Mouse (Mus musculus) frontal cortex, postnatal 10 days (tissue): ENCODE results near the gene Plac9a.
"Not testable (repeated sequence)": the region's sequence is repeated elsewhere in the genome, so short reads cannot be mapped to it uniquely, and the experiment has no call there.

ENCODE experiments used
- DNase-seq, 2 experiments: peaks; one replicate each; pipeline ENCODE4 v3.0.0; 2022; ENCODE audit warnings: low spot score in 2 of 2, mixed read lengths in 1 of 2

Gene Plac9a

DNA sequence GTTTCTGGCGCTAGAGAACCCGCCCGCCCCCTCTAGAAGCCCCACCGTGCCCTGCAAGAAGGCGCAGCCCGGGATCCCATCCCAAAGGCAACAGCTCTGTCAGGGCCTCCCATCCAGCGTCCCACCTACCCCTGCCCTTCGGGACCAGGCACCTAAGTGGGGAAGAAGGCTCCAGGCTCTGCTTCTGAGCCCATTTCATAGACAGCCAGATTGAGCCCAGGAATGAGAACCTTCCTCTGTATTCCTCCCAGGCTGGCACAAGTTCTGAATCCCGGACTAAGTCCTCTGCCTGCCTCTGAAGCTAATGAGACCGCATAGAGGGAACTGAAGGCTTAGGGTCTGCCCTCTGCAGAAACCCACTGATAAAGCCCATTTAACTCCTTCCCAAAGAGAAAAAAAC, at the start of gene Plac9a:
Plac9a (minus strand) TSS at position 101 of the 400 bp plus-strand sequence.
- not testable (repeated sequence) for DNase-seq

DNA sequence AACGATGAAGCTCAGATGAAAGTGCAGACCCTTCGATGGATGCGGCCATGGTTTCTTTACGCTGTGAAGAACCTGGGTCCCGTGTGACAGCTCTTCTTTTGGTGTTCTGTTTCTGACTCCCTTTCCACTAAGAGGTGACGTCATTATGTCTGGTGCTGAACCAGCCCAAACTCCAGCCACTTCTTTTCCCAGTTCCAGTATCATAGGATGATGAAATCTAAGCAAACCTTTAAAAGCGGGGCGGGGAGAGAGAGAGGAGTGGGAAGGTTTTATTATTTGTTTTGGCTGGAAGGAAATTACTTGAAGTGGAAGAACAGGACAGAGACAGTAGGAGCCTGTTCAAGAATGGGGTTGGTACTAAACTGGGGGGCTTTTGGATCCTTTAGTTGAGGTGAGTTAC, 35.1 kb upstream of the Plac9a start, which contains the start of gene Cphx1:
Cphx1 (plus strand) TSS at position 301 of the 400 bp plus-strand sequence.
- DNase-seq: not testable (repeated sequence)

DNA sequence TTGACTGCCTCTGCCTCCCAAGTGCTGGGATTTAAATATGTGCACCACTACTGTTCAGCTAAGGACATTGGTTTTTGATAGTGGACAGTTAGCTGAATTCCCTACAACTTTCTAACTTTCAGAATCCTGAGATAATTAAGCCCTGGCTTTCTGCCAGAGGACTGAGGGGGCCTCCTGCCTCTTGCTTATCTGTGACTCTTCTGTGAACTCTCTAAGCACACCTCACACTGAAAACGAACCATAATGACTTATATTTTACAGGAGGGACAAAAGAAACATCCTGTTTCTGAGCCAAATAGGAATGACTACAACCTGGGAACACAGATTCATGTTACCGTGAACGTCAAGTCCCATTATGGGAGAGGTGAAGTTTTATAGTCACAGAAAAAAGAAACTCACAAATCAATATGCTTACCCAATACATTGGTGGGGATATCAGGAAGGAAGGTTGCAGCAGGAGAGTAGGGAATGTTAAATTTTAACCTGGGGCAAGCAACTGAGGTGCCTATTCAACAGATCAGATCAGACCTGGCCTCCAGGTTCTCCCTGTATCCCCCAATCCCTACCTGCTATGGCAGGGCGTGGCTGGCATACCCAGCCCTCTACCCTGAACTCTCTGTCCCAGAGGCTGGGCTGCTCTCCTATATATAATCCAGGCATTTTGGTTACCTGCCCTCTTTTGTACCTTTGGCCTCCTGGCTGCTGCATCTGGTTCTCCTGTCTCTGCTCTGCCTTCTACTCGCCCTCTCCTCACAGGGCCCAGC, 34.1 kb upstream of the Plac9a start:
- DNase-seq: not testable (repeated sequence)

DNA sequence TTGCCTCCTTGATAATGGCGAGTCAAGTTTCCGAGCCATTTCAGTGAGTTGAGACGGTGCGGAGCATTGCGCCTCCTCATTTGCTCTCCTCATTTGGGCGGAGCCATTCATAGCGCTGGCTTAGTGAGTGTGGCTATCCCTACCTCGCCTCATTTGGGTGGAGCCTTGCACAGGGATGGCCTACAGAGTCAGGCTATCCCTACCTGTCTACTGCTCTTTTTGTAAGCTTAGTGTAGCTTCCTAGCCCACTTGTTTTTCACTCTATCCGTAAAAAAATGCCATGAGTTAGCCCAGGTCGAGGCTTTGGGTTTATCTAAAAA, 24.6 kb upstream of the Plac9a start, which contains the start of gene Tmem254a:
Tmem254a (minus strand) TSS at position 111 of the 320 bp plus-strand sequence.
- DNase-seq: not testable (repeated sequence)

DNA sequence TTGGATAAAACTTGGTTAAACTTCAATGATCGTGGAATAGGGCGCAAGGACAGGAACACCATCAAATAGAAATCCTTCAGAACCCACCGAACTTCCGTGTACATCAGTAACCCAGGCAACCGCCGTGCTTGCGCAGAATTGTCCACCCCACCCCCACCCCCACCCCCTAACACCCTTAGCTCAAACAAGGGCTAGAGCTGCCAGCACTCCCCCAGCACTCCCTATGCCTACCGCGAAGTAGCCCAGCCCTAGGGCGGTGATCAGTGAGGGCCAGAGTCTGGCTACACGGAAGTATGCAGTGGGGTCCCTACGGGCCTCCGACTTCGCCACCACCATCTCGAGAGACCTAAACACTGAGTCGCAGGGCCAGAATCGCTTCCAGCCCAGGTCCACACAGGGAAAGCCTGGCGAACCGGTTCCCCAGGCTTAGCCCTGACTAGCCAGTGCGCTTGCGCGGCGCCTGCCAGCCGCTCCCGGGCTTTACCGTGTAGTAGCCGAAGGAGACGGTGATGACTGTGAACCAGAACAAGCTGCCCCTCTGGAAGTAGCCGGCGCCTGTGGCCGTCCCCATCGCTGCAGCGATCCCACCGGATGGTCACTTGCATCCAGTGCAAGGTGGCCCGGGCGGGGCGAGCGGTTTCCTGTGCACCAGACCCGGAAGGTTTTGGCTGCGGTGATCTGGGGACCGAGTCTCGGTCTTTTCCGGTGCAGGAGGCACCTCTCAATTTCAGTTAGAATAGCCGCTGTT, 24.1 kb upstream of the Plac9a start:
- DNase-seq: not testable (repeated sequence)

DNA sequence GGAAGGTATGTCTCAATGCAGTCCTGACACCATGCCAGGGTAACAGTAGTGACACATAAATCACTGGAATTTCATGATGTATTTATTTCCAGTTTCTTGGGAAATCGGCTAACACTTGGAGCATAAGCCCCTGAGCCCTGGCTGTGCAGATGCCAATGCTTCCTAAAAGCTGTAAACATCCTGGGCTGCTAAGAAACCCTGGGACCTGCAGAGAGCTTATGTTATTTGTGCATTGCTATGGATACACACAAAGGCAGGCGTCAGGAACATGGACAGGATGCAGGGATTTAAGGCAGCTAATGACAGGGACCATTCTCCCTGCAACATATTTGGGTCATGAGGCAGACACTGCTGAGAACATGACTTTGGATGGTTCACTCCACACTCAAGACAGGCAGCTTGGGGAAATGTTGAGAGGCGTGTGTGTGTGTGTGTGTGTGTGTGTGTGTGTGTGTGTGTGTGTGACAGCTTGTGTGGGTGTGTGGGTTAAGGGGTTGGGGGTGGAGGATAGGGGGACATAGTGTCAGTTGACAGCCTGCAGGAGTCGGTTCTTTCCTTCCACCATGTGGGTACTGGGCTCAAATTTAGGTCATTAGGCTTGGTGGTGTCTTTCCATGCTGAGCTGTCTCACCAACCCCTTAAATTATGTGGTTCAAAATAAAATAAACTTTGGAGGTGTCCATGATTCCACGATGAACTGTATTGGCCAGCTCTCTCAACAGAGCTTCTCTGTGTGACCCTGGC, 15.7 kb upstream of the Plac9a start:
- DNase-seq: not testable (repeated sequence)

DNA sequence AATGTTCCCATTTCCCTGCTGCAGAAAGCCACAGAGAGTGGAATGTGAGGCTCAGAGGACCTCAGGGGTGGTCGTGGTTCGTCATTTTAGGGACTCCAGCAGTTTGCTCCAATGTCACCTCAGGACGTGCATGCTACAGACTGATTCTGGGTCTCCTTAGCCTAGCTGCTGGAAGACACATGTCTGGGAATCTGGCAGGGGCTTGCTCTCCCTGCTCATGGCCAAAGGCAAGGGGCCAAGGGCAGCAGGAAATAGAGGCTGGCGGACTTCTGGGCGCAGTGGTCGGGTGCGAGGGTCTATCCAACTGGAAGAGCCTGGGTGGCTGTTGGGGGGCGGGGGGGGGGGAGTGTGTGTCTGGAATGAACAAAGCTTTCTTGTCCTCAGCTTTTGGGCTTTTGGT, 6.1 kb upstream of the Plac9a start:
- not testable (repeated sequence) for DNase-seq

GRCm38 (mm10) chr14:25907272-25907671, 4.4 kb upstream of the Plac9a start:
- DNase-seq: not testable (repeated sequence)

DNA sequence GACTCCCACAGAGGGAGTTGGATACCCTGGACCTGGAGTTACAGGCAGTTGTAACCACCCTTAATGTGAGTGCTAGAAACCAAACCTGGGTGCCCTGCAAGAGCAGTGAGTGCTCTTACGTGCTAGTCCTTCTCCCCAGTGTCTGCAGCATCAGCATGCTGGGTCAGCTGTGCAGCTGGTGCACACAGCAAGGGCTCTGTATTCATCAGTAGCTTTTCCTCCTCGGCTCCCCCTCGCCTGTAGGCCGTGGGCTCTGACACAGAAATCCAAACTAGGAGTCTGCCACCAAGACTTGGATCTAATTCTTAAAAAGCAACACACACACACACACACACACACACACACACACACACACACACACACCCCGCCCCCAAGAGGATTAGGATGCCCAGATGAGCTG, 2.3 kb upstream of the Plac9a start:
- DNase-seq: peak; percentile 3 to 5

- DNase-seq: not testable (repeated sequence)
Observed at GRCm38 (mm10) chr14:25895686-25896085, 7.2 kb downstream of the Plac9a start.

DNA sequence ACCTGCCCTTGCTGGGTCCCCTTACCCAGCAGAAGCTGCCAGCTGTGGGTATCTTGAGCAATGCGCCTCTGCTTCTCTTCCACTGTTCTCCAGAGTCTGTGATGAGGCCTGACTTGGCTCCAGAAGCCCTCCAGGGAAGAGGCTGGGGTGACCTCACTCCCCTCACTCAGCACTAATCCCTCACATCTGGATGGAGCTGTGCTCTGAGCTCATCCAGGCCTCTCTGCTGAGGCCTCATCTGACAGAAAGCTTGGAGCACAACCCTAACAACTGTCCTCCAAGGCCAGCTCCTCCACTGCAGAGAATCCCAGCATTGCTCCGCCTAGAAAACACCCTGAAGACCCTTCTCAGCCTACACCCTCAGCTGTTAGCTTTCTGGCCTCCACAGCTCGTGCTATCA, 8.3 kb downstream of the Plac9a start:
- DNase-seq: not testable (repeated sequence)

GRCm38 (mm10) chr14:25885886-25886285, 17.0 kb downstream of the Plac9a start:
- DNase-seq: not testable (repeated sequence)

DNA sequence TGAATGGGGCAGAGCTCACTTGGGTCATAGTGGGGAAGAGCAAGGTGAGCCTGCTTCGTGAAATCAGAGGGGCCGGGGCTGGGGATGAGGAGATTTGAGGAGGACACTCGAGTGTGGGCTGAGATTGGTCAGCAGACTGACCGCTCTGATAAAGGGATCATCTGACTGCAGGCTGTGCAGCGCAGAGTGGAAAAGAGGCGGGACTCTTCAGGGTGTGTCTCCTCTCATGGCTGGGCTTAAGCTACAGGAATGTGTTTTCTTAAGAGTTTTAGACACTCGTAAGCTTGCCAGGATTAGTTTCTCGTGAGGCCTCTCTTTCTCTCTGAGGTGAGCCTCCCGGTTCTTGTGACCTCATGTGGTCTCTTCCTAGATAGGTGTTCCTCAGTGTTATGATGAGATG, 21.1 kb downstream of the Plac9a start:
- DNase-seq: not testable (repeated sequence)

DNA sequence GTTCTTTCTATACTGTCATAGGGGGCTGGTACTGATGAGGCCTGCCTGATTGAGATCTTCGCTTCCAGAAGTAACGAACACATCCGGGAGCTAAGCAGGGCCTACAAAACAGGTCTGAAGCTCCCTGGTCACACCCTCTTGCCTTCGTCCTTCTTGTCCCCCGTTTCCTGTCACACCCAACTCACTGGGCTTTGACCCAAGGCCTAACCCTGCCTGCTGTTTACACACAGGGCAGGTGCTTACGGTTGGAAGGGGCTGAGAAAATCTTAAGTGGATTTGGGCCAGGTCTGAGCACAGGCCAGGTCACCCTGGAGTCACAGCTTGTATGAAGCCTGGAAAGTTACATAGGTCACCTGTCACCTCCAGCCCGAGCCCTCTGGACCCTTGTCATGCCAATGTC, 26.3 kb downstream of the Plac9a start:
- DNase-seq: not testable (repeated sequence)

DNA sequence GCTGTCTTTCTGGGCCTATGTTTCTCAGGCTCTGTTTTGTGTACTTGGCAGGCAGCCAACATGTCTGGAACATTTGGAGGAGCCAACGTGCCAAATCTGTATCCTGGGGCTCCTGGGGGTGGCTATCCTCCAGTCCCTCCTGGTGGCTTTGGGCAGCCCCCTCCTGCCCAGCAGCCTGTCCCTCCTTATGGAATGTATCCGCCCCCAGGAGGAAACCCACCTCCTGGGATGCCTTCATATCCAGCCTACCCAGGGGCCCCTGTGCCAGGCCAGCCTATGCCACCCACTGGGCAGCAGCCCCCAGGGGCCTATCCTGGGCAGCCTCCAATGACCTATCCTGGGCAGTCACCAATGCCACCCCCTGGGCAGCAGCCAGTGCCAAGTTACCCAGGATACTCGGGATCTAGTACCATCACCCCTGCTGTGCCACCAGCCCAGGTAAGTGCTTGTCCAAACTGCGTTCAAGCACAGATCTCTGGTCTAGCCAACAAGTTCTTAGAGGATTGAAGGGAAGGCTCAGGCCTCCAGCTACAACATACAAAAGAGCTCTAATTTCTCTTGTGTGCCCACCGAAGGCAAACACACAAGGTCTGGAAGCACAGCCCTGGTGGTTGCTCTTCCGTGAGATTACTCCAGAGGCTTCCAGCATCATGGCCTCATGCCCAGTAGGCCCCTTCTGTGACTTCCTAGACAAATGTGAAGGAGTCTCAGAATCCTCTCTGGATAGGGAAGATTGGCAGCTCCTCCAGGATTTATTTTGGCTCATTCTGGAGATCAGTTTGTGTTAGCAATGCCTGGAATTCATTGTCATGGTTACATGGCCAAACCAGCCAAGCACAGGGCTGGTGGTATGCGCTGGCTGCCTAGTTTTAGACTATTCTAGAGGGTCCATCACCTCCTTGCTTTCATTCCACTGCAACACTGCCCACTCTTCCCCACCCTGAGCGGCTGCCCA, 30.2 kb downstream of the Plac9a start:
- DNase-seq: peak in 1 of 2 experiments; percentile 29

GRCm38 (mm10) chr14:25869135-25869878, 33.6 kb downstream of the Plac9a start:
- DNase-seq: no peak

DNA sequence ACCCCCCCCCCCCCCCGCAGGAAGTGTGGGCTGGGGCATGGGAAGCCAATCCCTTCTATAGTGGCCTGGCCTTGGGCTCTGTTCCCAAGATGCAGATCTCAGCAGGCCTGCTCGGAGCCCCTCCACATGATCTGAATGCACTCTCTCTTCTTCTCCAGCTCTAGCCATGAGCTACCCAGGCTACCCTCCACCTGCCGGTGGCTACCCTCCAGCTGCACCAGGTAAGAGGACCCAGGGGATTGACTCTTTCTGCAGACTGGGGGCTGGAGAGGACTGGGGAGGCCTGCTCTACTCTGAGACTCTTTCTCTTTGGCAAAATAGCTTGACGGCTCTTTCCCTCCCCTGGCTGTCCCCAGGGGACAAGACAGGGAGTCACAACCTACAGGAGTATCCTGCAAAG, 34.2 kb downstream of the Plac9a start:
- no peak for DNase-seq

- DNase-seq: no peak
Observed at GRCm38 (mm10) chr14:25867834-25868233, 35.1 kb downstream of the Plac9a start.

- no peak for DNase-seq
Observed at GRCm38 (mm10) chr14:25866832-25867231, 36.1 kb downstream of the Plac9a start.

- no peak for DNase-seq
Observed at GRCm38 (mm10) chr14:25866384-25866783, 36.5 kb downstream of the Plac9a start.
